Mouse (Mus musculus): ENCODE results near the gene Amelx. TPM values are rescaled to one million over a fixed set of nuclear protein-coding genes. Genes with fewer than 3 reads are reported as not detected.

Gene Amelx
- polyA plus RNA-seq (2017; shearing (Covaris generic)) = not detected

DNA sequence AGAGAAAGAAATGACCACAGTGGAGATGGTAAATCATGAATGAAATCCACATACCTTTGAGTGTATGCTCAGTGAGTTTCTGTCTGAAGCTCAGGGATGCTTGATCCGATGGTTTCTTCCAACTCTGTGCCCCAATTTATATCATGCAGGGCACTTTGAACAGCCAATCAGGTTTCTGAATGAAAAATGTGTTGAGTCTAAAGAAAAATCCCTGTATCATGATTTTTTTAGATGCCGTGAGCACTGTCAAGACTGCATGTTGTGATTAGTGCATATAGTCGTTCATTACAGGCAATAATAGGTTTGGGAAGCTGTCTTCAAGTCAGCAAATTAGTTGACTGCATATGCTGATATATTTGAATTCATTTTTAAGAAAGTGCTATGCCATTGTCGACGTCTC is at the start of gene Amelx:
Gene Amelx (minus strand): TSS at position 101 of the 400 bp plus-strand sequence.

Other genes with a start within 250 kb of the Amelx start
- gene Hccs, start 133.2 kb upstream of the Amelx start, polyA plus RNA-seq (2017; shearing (Covaris generic)) = 39.0 TPM

Data from naive thymus-derived CD4-positive, alpha-beta T cell, adult 5 months (primary cell).